Mouse (Mus musculus): ENCODE data around the gene Sectm1b. TPM values are rescaled to one million over a fixed set of nuclear protein-coding genes. Genes with fewer than 3 reads are reported as not detected.

Gene Sectm1b
- polyA plus RNA-seq, 1 experiment from 2014 or later = not detected

DNA sequence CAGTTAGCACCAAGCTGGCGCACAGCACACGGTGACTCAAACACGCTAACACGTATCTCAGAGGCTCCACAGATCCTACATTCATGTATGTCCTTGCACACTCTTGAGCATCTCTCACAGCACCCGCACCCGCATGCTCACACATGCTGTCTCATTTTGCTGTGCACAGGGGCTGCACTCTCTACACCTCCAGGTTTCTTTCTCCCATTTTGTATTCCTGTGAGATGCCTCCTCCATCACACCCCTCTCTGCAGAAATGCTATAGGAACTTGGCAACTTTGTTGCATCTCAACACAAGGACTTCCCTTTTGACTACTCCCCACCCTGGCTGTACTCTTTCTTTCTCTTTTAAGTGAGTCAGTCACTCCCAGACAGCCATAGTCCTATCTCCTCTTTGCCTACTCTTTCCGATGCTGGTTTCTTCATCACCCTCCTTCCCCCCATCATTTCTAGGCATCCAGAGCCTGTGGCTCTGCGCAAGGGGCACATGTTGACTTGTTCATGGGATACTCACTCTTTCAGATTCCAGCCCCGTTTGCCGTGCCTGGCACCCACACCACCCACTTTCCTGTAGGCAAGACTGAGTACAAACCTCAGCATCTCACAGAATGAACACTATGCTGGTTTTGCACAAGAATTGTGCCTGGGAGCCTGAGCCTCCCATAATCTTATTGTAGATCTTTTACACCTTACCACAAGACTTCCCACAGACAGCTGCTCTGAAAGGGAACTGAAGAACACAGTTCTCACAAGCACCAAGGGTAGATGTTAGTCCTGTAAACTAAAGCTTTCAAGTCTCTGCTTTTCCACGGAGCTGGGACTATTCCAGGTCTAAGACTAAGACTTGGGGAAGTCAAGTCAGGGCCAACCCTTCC is 24.8 kb downstream of the Sectm1b start:
- no peak overlapping the region for H3K4me2 ChIP-seq (ENCODE audit: low read depth, severe bottlenecking)
- ATAC-seq (ENCODE audit: insufficient number of reproducible peaks, low FRiP score, low TSS enrichment, low read depth) (no peak), DNase-seq (ENCODE audit: low spot score) (no peak)
- no peak overlapping the region for H3K27ac ChIP-seq (replicated peaks; ENCODE audit: low read depth, low read length)
- no peaks in the 10 kb centered on the region for H3K4me1 ChIP-seq (ENCODE audit: control insufficient read depth, insufficient read depth, low read length)
- no peaks in the 10 kb centered on the region for H3K27me3 ChIP-seq (ENCODE audit: control insufficient read depth, insufficient read depth, low read length)
- no peaks in the 10 kb centered on the region for H3K9me3 ChIP-seq (ENCODE audit: control insufficient read depth, low read length)
- H3K4me3 ChIP-seq (ENCODE audit: low read depth, low read length) = no peak overlapping the region
- H3K36me3 ChIP-seq (ENCODE audit: control insufficient read depth, insufficient read depth, low read length) = no peaks in the 10 kb centered on the region
- H3K9ac ChIP-seq (ENCODE audit: low read length) = no peak overlapping the region
- WGBS = 86% methylated on average over 11 of the region's 11 CpGs

DNA sequence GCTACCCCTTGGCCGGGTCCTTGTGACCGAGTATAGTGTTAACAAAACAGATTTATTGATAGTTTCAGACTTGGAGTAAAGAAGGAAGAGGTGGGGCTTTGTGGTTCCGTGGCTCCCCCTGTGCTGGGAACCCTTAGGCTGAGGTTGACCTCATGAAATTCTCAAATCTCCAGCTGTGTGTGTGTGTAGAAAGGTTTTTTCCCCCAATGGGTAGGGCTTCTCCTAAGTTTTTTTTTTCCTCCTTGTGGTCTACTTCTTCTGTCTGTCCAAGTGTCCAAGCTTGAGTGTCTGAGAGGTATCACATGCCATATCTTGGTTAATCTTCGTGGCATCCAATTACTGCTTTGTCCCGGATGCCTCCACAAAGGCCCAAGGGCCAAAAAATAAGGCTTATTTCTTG is 30.3 kb downstream of the Sectm1b start:
- H3K4me3 ChIP-seq (ENCODE audit: low read depth, low read length) = no peak overlapping the region
- H3K9ac ChIP-seq (ENCODE audit: low read length) = no peak overlapping the region
- no peaks in the 10 kb centered on the region for H3K9me3 ChIP-seq (ENCODE audit: control insufficient read depth, low read length)
- H3K27ac ChIP-seq (replicated peaks; ENCODE audit: low read depth, low read length) = no peak overlapping the region
- H3K36me3 ChIP-seq (ENCODE audit: control insufficient read depth, insufficient read depth, low read length) = no peaks in the 10 kb centered on the region
- DNase-seq (ENCODE audit: low spot score) = no peak
- H3K4me1 ChIP-seq (ENCODE audit: control insufficient read depth, insufficient read depth, low read length) = no peaks in the 10 kb centered on the region
- no peaks in the 10 kb centered on the region for H3K27me3 ChIP-seq (ENCODE audit: control insufficient read depth, insufficient read depth, low read length)
- ATAC-seq (ENCODE audit: insufficient number of reproducible peaks, low FRiP score, low TSS enrichment, low read depth) = no peak
- WGBS = 88% methylated on average over 5 of the region's 5 CpGs
- H3K4me2 ChIP-seq (ENCODE audit: low read depth, severe bottlenecking) = no peak overlapping the region

- DNase-seq (ENCODE audit: low spot score) = no peak
- Histone ChIP-seq H3K27me3 (ENCODE audit: control insufficient read depth, insufficient read depth, low read length) (no peaks in the 10 kb centered on the region), H3K9ac (ENCODE audit: low read length) (no peak overlapping the region), H3K4me2 (ENCODE audit: low read depth, severe bottlenecking) (no peak overlapping the region), H3K4me3 (ENCODE audit: low read depth, low read length) (no peak overlapping the region), H3K27ac (replicated peaks; ENCODE audit: low read depth, low read length) (no peak overlapping the region), H3K4me1 (ENCODE audit: control insufficient read depth, insufficient read depth, low read length) (no peaks in the 10 kb centered on the region), H3K9me3 (ENCODE audit: control insufficient read depth, low read length) (no peaks in the 10 kb centered on the region), H3K36me3 (ENCODE audit: control insufficient read depth, insufficient read depth, low read length) (no peaks in the 10 kb centered on the region)
- 88% methylated on average over 7 of the region's 7 CpGs for WGBS
- ATAC-seq (ENCODE audit: insufficient number of reproducible peaks, low FRiP score, low TSS enrichment, low read depth) = no peak
Measured at GRCm38 (mm10) chr11:121027259-121027658, 36.1 kb downstream of the Sectm1b start.

DNA sequence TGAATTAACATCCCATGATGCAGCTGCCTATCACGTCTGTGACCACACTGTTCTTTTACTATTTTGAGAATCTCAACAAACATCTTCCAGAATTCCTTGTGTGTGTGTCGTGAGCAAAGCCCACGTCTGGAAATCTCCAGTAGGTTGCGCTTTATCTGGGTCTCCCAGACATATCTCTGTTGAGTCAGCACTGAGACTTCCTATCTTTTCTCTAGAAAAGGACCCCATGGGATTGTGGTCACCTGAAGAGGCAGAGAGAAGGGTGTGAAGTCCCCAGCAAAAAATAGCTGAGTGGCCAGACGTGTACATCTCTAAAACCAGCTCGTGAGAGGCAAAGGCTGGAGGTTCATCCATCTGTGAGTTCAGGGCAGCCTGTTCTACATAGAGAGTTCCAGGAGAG is 39.2 kb downstream of the Sectm1b start:
- no peak for DNase-seq (ENCODE audit: low spot score)
- Histone ChIP-seq H3K27me3 (ENCODE audit: control insufficient read depth, insufficient read depth, low read length) (no peaks in the 10 kb centered on the region), H3K36me3 (ENCODE audit: control insufficient read depth, insufficient read depth, low read length) (no peaks in the 10 kb centered on the region), H3K9me3 (ENCODE audit: control insufficient read depth, low read length) (no peaks in the 10 kb centered on the region), H3K27ac (replicated peaks; ENCODE audit: low read depth, low read length) (no peak overlapping the region), H3K4me1 (ENCODE audit: control insufficient read depth, insufficient read depth, low read length) (no peaks in the 10 kb centered on the region), H3K4me2 (ENCODE audit: low read depth, severe bottlenecking) (no peak overlapping the region), H3K9ac (ENCODE audit: low read length) (no peak overlapping the region), H3K4me3 (ENCODE audit: low read depth, low read length) (no peak overlapping the region)
- WGBS = 74% methylated on average over 6 of the region's 6 CpGs
- no peak for ATAC-seq (ENCODE audit: insufficient number of reproducible peaks, low FRiP score, low TSS enrichment, low read depth)

DNA sequence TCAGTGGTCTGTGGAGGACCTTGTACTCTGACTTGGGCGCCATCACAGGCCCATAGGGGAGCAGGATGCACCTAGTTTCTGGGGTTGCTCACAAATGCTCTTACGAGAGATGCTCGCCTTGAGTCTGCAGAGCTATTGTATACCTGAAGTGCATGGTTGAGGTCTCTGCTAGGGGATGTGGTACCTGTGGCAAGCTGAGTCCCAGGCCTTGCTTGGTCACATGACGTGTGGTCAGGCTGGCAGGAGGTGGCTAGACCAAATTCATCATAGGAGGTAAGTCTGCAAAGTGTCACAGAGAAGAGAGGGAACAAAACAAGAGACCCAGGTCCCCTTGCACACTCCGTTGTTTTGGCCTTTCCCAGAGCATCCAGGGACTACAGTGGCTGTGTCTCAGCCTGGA is 43.9 kb downstream of the Sectm1b start:
- H3K4me2 ChIP-seq (ENCODE audit: low read depth, severe bottlenecking) = no peak overlapping the region
- ATAC-seq (ENCODE audit: insufficient number of reproducible peaks, low FRiP score, low TSS enrichment, low read depth) = no peak
- no peak for DNase-seq (ENCODE audit: low spot score)
- no peaks in the 10 kb centered on the region for H3K27me3 ChIP-seq (ENCODE audit: control insufficient read depth, insufficient read depth, low read length)
- H3K36me3 ChIP-seq (ENCODE audit: control insufficient read depth, insufficient read depth, low read length) = no peaks in the 10 kb centered on the region
- WGBS = 82% methylated on average over 5 of the region's 5 CpGs
- no peak overlapping the region for H3K9ac ChIP-seq (ENCODE audit: low read length)
- H3K9me3 ChIP-seq (ENCODE audit: control insufficient read depth, low read length) = no peaks in the 10 kb centered on the region
- no peak overlapping the region for H3K4me3 ChIP-seq (ENCODE audit: low read depth, low read length)
- H3K27ac ChIP-seq (replicated peaks; ENCODE audit: low read depth, low read length) = no peak overlapping the region
- no peaks in the 10 kb centered on the region for H3K4me1 ChIP-seq (ENCODE audit: control insufficient read depth, insufficient read depth, low read length)

DNA sequence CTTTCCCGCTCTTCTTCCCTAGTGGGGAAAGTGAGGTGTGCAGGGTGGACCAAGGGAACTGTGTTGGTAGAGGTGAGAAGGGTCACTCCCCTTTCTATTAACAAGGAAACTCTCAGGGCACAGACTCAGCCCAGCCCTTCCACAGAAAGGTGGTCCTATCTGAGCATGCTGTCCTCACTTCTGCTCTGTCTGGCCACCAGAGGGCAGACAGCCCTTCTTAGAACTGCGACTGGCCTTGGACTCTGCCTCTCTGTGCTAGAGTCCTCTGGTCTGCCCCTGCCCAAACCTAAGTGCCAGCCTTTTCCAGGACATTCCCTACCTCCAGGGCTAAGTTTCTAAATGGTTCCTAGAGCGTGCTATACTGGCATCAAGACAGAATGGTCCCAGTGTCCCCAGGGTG is 45.7 kb downstream of the Sectm1b start:
- peak; percentile 73 for DNase-seq (ENCODE audit: low spot score)
- 0 out of 2 replicates have a peak, but pooled peaks have one; percentile 44 for ATAC-seq (ENCODE audit: insufficient number of reproducible peaks, low FRiP score, low TSS enrichment, low read depth)
- WGBS = 34% methylated on average over 3 of the region's 3 CpGs
- Histone ChIP-seq H3K9me3 (ENCODE audit: control insufficient read depth, low read length) (no peaks in the 10 kb centered on the region), H3K27ac (replicated peaks; ENCODE audit: low read depth, low read length) (no peak overlapping the region), H3K4me3 (ENCODE audit: low read depth, low read length) (no peak overlapping the region), H3K9ac (ENCODE audit: low read length) (no peak overlapping the region), H3K4me2 (ENCODE audit: low read depth, severe bottlenecking) (no peak overlapping the region), H3K4me1 (ENCODE audit: control insufficient read depth, insufficient read depth, low read length) (no peaks in the 10 kb centered on the region), H3K36me3 (ENCODE audit: control insufficient read depth, insufficient read depth, low read length) (no peaks in the 10 kb centered on the region), H3K27me3 (ENCODE audit: control insufficient read depth, insufficient read depth, low read length) (no peaks in the 10 kb centered on the region)

- H3K4me1 ChIP-seq (ENCODE audit: control insufficient read depth, insufficient read depth, low read length) = no peaks in the 10 kb centered on the region
- no peaks in the 10 kb centered on the region for H3K9me3 ChIP-seq (ENCODE audit: control insufficient read depth, low read length)
- H3K27ac ChIP-seq (replicated peaks; ENCODE audit: low read depth, low read length) = no peak overlapping the region
- 64% methylated on average over 6 of the region's 6 CpGs for WGBS
- no peak overlapping the region for H3K4me3 ChIP-seq (ENCODE audit: low read depth, low read length)
- no peak overlapping the region for H3K9ac ChIP-seq (ENCODE audit: low read length)
- DNase-seq (ENCODE audit: low spot score) (no peak), ATAC-seq (ENCODE audit: insufficient number of reproducible peaks, low FRiP score, low TSS enrichment, low read depth) (no peak)
- H3K4me2 ChIP-seq (ENCODE audit: low read depth, severe bottlenecking) = no peak overlapping the region
- H3K27me3 ChIP-seq (ENCODE audit: control insufficient read depth, insufficient read depth, low read length) = no peaks in the 10 kb centered on the region
- no peaks in the 10 kb centered on the region for H3K36me3 ChIP-seq (ENCODE audit: control insufficient read depth, insufficient read depth, low read length)
Measured at GRCm38 (mm10) chr11:121015472-121015871, 47.9 kb downstream of the Sectm1b start.

DNA sequence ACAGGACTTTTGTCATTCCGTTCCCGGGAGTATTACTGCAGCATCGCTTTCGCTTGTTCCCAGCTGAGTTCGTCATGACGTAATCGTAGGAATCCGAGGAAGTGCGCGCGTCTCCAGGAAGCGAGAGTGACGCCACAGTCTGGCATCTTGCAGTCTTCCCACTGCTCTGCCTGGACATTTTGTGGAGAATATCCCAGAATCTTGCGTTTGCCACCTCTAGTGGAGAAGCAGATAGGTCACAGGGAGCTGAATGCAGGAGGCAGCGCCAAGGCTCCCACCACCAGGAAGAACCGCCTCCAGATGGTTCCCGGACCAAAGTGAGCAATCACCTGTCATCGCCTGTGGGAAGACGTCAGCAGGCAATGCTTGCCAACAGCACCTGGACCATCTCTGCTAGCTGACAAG is 48.5 kb downstream of the Sectm1b start:
- H3K9me3 ChIP-seq (ENCODE audit: control insufficient read depth, low read length) = no peaks in the 10 kb centered on the region
- no peaks in the 10 kb centered on the region for H3K27me3 ChIP-seq (ENCODE audit: control insufficient read depth, insufficient read depth, low read length)
- no peaks in the 10 kb centered on the region for H3K36me3 ChIP-seq (ENCODE audit: control insufficient read depth, insufficient read depth, low read length)
- H3K4me2 ChIP-seq (ENCODE audit: low read depth, severe bottlenecking) = no peak overlapping the region
- H3K4me1 ChIP-seq (ENCODE audit: control insufficient read depth, insufficient read depth, low read length) = no peaks in the 10 kb centered on the region
- ATAC-seq (ENCODE audit: insufficient number of reproducible peaks, low FRiP score, low TSS enrichment, low read depth) (no peak), DNase-seq (ENCODE audit: low spot score) (no peak)
- no peak overlapping the region for H3K27ac ChIP-seq (replicated peaks; ENCODE audit: low read depth, low read length)
- WGBS = 58% methylated on average over 19 of the region's 19 CpGs
- H3K4me3 ChIP-seq (ENCODE audit: low read depth, low read length) = no peak overlapping the region
- H3K9ac ChIP-seq (ENCODE audit: low read length) = no peak overlapping the region

DNA sequence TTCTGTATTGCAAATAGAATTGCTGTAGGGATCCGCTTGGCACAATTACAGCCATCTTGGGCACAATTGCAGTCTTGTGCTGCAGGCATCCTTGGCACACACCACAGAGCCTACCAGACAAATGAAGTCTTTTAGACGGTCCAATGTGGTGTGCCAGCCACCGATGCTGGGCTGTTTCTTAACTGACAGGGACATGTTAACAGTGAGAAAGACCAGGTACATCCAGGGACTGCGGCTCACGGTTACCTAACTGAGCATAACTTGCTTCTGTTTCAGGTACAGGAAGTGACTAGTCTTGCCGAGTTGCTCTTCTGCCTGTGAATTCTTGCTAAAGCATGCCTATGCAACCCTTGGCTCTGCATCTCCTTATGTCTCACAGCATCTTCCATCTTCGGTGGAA is 49.7 kb downstream of the Sectm1b start:
- WGBS = 86% methylated on average over 7 of the region's 7 CpGs

More for the DNA sequence above, 49.7 kb downstream of the Sectm1b start:
- Histone ChIP-seq H3K9ac (ENCODE audit: low read length) (no peak overlapping the region), H3K27ac (replicated peaks; ENCODE audit: low read depth, low read length) (no peak overlapping the region), H3K4me1 (ENCODE audit: control insufficient read depth, insufficient read depth, low read length) (no peaks in the 10 kb centered on the region), H3K36me3 (ENCODE audit: control insufficient read depth, insufficient read depth, low read length) (no peaks in the 10 kb centered on the region), H3K4me3 (ENCODE audit: low read depth, low read length) (no peak overlapping the region), H3K27me3 (ENCODE audit: control insufficient read depth, insufficient read depth, low read length) (no peaks in the 10 kb centered on the region), H3K4me2 (ENCODE audit: low read depth, severe bottlenecking) (no peak overlapping the region), H3K9me3 (ENCODE audit: control insufficient read depth, low read length) (no peaks in the 10 kb centered on the region)
- no peak for DNase-seq (ENCODE audit: low spot score)
- no peak for ATAC-seq (ENCODE audit: insufficient number of reproducible peaks, low FRiP score, low TSS enrichment, low read depth)
